ENCODE assay signal across 25 mouse cellular contexts in genomic region chr16:97516341-97516740, GRCm38 (mm10). TPM values are rescaled to one million over a fixed set of nuclear protein-coding genes. Genes with fewer than 3 reads are reported as not detected.
DNase-seq lines count a peak whose midpoint lies in the region; ATAC-seq and TF ChIP-seq lines count a peak whose summit lies in the region.
"Had no signal": no experiment of that assay in that cellular context is flagged by ENCODE, and none has a peak within 500 bp of the region (broad histone marks: within the 10 kb centered on the region; RNA-seq: fewer than 3 reads in every experiment).

No protein-coding gene starts in this region.

- peaks cover 6% of the 10 kb centered on the region; the same call in 1 of the 2 replicates for H3K4me1 ChIP-seq in intestine, postnatal 0 days (replicated peaks; ENCODE audit: control insufficient read depth, insufficient read depth, low read length)
- H3K4me1 ChIP-seq in intestine, embryonic 15.5 days (replicated peaks) = no peaks in the 10 kb centered on the region
- H3K4me1 ChIP-seq in CH12.LX (ENCODE audit: control insufficient read depth in 1 of 2, insufficient read depth in 2 of 2) = peaks cover 0 to 14% of the 10 kb centered on the region in 2 experiments; a peak in 2 of 4 replicates
- peaks cover 0 to 2% of the 10 kb centered on the region in 2 experiments; a peak in 1 of 4 replicates for H3K4me1 ChIP-seq in ES-E14 (ENCODE audit: control insufficient read depth in 2 of 2, insufficient read depth in 2 of 2, low read length in 2 of 2, poor library complexity in 1 of 2)
- no peaks in the 10 kb centered on the region for H3K4me1 ChIP-seq in embryonic facial prominence, embryonic 10.5 days
- H3K4me1 ChIP-seq: forebrain, embryonic 13.5 days; hindbrain, embryonic 12.5 days had no signal

- no peaks in the 10 kb centered on the region for H3K27me3 ChIP-seq in intestine, postnatal 0 days (replicated peaks; ENCODE audit: control insufficient read depth, insufficient read depth, low read length)
- no peaks in the 10 kb centered on the region for H3K27me3 ChIP-seq in intestine, embryonic 15.5 days (replicated peaks)
- H3K27me3 ChIP-seq in CH12.LX (replicated peaks) = no peaks in the 10 kb centered on the region
- H3K27me3 ChIP-seq in embryonic facial prominence, embryonic 10.5 days (replicated peaks; ENCODE audit: low read depth, poor library complexity, severe bottlenecking) = no peaks in the 10 kb centered on the region
- H3K27me3 ChIP-seq: forebrain, embryonic 13.5 days; heart, embryonic 13.5 days; hindbrain, embryonic 12.5 days had no signal

- no peak for TF ChIP-seq POLR2A in CH12.LX (IDR thresholded peaks at IDR 0.05; ENCODE audit: low read depth, low read length)

- DNase-seq in CH12.LX (ENCODE audit: extremely low read depth) (no peak), ES-E14 (ENCODE audit: low read depth, low spot score) (no peak), ZHBTc4 (ENCODE audit: low read depth, low spot score) (peak; percentile 29)
- DNase-seq in embryonic facial prominence, embryonic 10.5 days (ENCODE audit: low spot score) = no peak
- no peak for DNase-seq in left cerebral cortex, adult 2 months (ENCODE audit: extremely low spot score in 1 of 2, low spot score in 2 of 2)
- DNase-seq: adrenal gland, postnatal 14 days; cerebellum, adult 18-20 months; cerebellum, adult 9-11 months; cerebellum, postnatal 36 days; forebrain, postnatal 0 days; gastrocnemius, postnatal 14 days; heart, postnatal 4 days had no signal

- H3K4me3 ChIP-seq in intestine, postnatal 0 days (ENCODE audit: low read depth, low read length) = no peak overlapping the region
- no peak overlapping the region for H3K4me3 ChIP-seq in intestine, embryonic 15.5 days (replicated peaks)
- H3K4me3 ChIP-seq in CH12.LX (replicated peaks in 1 of 3; ENCODE audit: low read depth in 2 of 3, low read length in 2 of 3, poor library complexity in 1 of 3) (no peak overlapping the region), ES-E14 (ENCODE audit: insufficient read depth in 1 of 2, low read depth in 1 of 2, low read length in 2 of 2, poor library complexity in 1 of 2, severe bottlenecking in 1 of 2) (no peak overlapping the region)
- no peak overlapping the region for H3K4me3 ChIP-seq in embryonic facial prominence, embryonic 10.5 days
- no peak overlapping the region for H3K4me3 ChIP-seq in left cerebral cortex, adult 2 months
- H3K4me3 ChIP-seq: forebrain, embryonic 13.5 days; heart, embryonic 13.5 days; hindbrain, embryonic 12.5 days had no signal

- intact Hi-C loops in left cerebral cortex, adult 2 months (cut with DNase I) = no loop called here

- no peak for TF ChIP-seq EP300 in CH12.LX (IDR thresholded peaks at IDR 0.05; ENCODE audit: low read length)

- peak; percentile 36 for TF ChIP-seq RAD21 in CH12.LX (IDR thresholded peaks at IDR 0.05; ENCODE audit: low read depth, low read length)

- TF ChIP-seq CTCF in intestine, postnatal 0 days (IDR thresholded peaks at IDR 0.05; ENCODE audit: low read depth) = peak; percentile 34; the same call in 1 of the 2 replicates
- peak in 1 of 2 experiments; percentile 61; a peak in 2 of 4 replicates for TF ChIP-seq CTCF in CH12.LX (conservative IDR thresholded peaks at IDR 0.05 in 1 of 2, IDR thresholded peaks at IDR 0.05 in 1 of 2; ENCODE audit: low read depth in 2 of 2, low read length in 2 of 2)
- no peak; the same call in 1 of the 2 replicates for TF ChIP-seq CTCF in left cerebral cortex, adult 2 months (IDR thresholded peaks at IDR 0.05)

- in situ Hi-C loops in CH12.LX (cut with MboI; ENCODE audit: low pct_ligation_motif_present, low pct_unique_long_range_greater_than_20kb, low sequenced_read_pairs) = no loop called here
- in situ Hi-C loops in ES-E14 (cut with MboI; ENCODE audit: low sequenced_read_pairs in 2 of 2, unreplicated experiment in 2 of 2) = loop anchor here in 1 of 2 experiments (10.0 kb wide), 1 partner anchor 202 kb away; no protein-coding TSS in a partner anchor

- H3K4me2 ChIP-seq in intestine, postnatal 0 days (replicated peaks; ENCODE audit: low read depth) = no peak overlapping the region
- no peak overlapping the region for H3K4me2 ChIP-seq in intestine, embryonic 15.5 days (replicated peaks)
- no peak overlapping the region for H3K4me2 ChIP-seq in CH12.LX (ENCODE audit: insufficient read depth, low read depth, poor library complexity, severe bottlenecking)
- H3K4me2 ChIP-seq: forebrain, embryonic 13.5 days; heart, embryonic 13.5 days; hindbrain, embryonic 12.5 days had no signal

- 78% methylated on average over 3 of the region's 3 CpGs for WGBS in intestine, postnatal 0 days
- WGBS in intestine, embryonic 15.5 days = 74% methylated on average over 3 of the region's 3 CpGs
- 68% methylated on average over 3 of the region's 3 CpGs for WGBS in embryonic facial prominence, embryonic 10.5 days

- no peaks in the 10 kb centered on the region for H3K79me2 ChIP-seq in CH12.LX (replicated peaks; ENCODE audit: control insufficient read depth, extremely low read depth, insufficient read depth, poor library complexity, severe bottlenecking)

- no peak overlapping the region for H3K9ac ChIP-seq in intestine, postnatal 0 days (ENCODE audit: low read depth, low read length)
- no peak overlapping the region for H3K9ac ChIP-seq in intestine, embryonic 15.5 days
- H3K9ac ChIP-seq in CH12.LX (ENCODE audit: insufficient read depth, low read depth) (no peak overlapping the region), ES-E14 (ENCODE audit: insufficient read depth, low read depth, low read length, poor library complexity, severe bottlenecking) (no peak overlapping the region)
- H3K9ac ChIP-seq: forebrain, embryonic 13.5 days; forebrain, postnatal 0 days; heart, embryonic 13.5 days; hindbrain, embryonic 12.5 days had no signal

- ATAC-seq in intestine, postnatal 0 days = no peak
- ATAC-seq in intestine, embryonic 15.5 days = no peak
- ATAC-seq: activated CD4-positive, CD25-positive, alpha-beta regulatory T cell, adult 4 months; forebrain, embryonic 13.5 days; forebrain, postnatal 0 days; hindbrain, embryonic 16.5 days; inflammation-experienced regulatory T-cells, adult 6 months had no signal

- H3K9me3 ChIP-seq in intestine, postnatal 0 days (ENCODE audit: control insufficient read depth) = no peaks in the 10 kb centered on the region
- no peaks in the 10 kb centered on the region for H3K9me3 ChIP-seq in intestine, embryonic 15.5 days
- H3K9me3 ChIP-seq in CH12.LX (replicated peaks; ENCODE audit: low read length) (no peaks in the 10 kb centered on the region), ES-E14 (ENCODE audit: control insufficient read depth, insufficient read depth, low read depth, low read length) (no peaks in the 10 kb centered on the region)
- H3K9me3 ChIP-seq in embryonic facial prominence, embryonic 10.5 days = no peaks in the 10 kb centered on the region
- H3K9me3 ChIP-seq: forebrain, embryonic 13.5 days; heart, embryonic 13.5 days; hindbrain, embryonic 12.5 days had no signal

- dilution Hi-C loops in CH12.LX (cut with MboI; ENCODE audit: extremely low pct_ligation_motif_present, extremely low pct_unique_long_range_greater_than_20kb, low sequenced_read_pairs) = no loop called here

- H3K36me3 ChIP-seq in intestine, postnatal 0 days (ENCODE audit: control insufficient read depth, insufficient read depth) = no peaks in the 10 kb centered on the region
- no peaks in the 10 kb centered on the region for H3K36me3 ChIP-seq in intestine, embryonic 15.5 days
- no peaks in the 10 kb centered on the region for H3K36me3 ChIP-seq in CH12.LX (replicated peaks in 1 of 2; ENCODE audit: control insufficient read depth in 1 of 2, insufficient read depth in 1 of 2, low read length in 1 of 2)
- no peaks in the 10 kb centered on the region for H3K36me3 ChIP-seq in ES-E14 (ENCODE audit: control insufficient read depth, insufficient read depth, low read length, poor library complexity, severe bottlenecking)
- H3K36me3 ChIP-seq in embryonic facial prominence, embryonic 10.5 days (replicated peaks) = no peaks in the 10 kb centered on the region
- H3K36me3 ChIP-seq: heart, embryonic 13.5 days; hindbrain, embryonic 12.5 days had no signal

- no peak overlapping the region for H3K27ac ChIP-seq in intestine, postnatal 0 days (ENCODE audit: low read depth, low read length)
- H3K27ac ChIP-seq in intestine, embryonic 15.5 days = no peak overlapping the region
- no peak overlapping the region for H3K27ac ChIP-seq in CH12.LX (ENCODE audit: insufficient read depth, low read depth)
- H3K27ac ChIP-seq in ES-E14 (ENCODE audit: insufficient read depth, low read depth, low read length, poor library complexity, severe bottlenecking) = no peak overlapping the region
- no peak overlapping the region for H3K27ac ChIP-seq in embryonic facial prominence, embryonic 10.5 days (replicated peaks)
- H3K27ac ChIP-seq in left cerebral cortex, adult 2 months = no peak overlapping the region
- H3K27ac ChIP-seq: forebrain, embryonic 13.5 days; heart, embryonic 13.5 days; hindbrain, embryonic 12.5 days had no signal

TF ChIP-seq in CH12.LX, 34 proteins besides CTCF, POLR2A, EP300 and RAD21 (continues in another document):
- TF ChIP-seq MYC (IDR thresholded peaks at IDR 0.05; ENCODE audit: low read depth, low read length) (0 out of 2 replicates have a peak, but pooled peaks have one; percentile 38), GABPA (IDR thresholded peaks at IDR 0.05; ENCODE audit: insufficient replicate concordance, low read depth, low read length) (no peak)

TF ChIP-seq in ES-E14, 5 proteins besides CTCF, POLR2A, EP300 and RAD21 (continues in another document):
- TF ChIP-seq HCFC1 (IDR thresholded peaks at IDR 0.05; ENCODE audit: borderline replicate concordance, insufficient read depth, low read length) (no peak), MAFK (IDR thresholded peaks at IDR 0.05; ENCODE audit: insufficient read depth, low read depth, low read length) (no peak), CHD2 (IDR thresholded peaks at IDR 0.05; ENCODE audit: low read depth, low read length) (no peak)

RNA-seq across cellular contexts. Expression of gene Fam3b, which starts 1.7 kb away (rescaled TPM):
- 4.4 and 5.8 TPM in 2 replicates for polyA plus RNA-seq in intestine, postnatal 0 days (2015; fragmentation: Nextera tagmentation; extraction: Ambion mirVana)
- 0.85 and 1.3 TPM in 2 replicates for polyA plus RNA-seq in intestine, embryonic 15.5 days (2015; fragmentation: Nextera tagmentation; extraction: Ambion mirVana)
- not detected in 2 replicates for total RNA-seq in CH12.LX (2012; rRNA removed)
- 0.38 TPM in 1 of 2 replicates, not detected in the other for total RNA-seq in CH12.LX (2014; rRNA removed)
- not detected in 2 replicates for polyA plus RNA-seq in CH12.LX (2012; ENCODE audit: insufficient read length, low read depth)
- 0.90 and 2.5 TPM in 2 replicates for total RNA-seq in ES-E14 (2012; rRNA removed)
- not detected in 2 replicates for polyA plus RNA-seq in embryonic facial prominence, embryonic 10.5 days (2016; fragmentation: Nextera tagmentation; extraction: Ambion mirVana)
- not detected for total RNA-seq in left cerebral cortex, adult 2 months (2021)
- total RNA-seq: adrenal gland, adult 18-20 months; adrenal gland, postnatal 14 days; forebrain, postnatal 0 days; gastrocnemius, adult 18-20 months; gastrocnemius, postnatal 14 days; heart, adult 8-10 months; heart, postnatal 4 days had no signal
- polyA plus RNA-seq: C2C12; forebrain, embryonic 13.5 days; forebrain, postnatal 0 days; heart, embryonic 13.5 days; heart, postnatal 0 days; hindbrain, embryonic 12.5 days; hindbrain, embryonic 16.5 days had no signal

RNA-seq across cellular contexts. Expression of gene Mx1, which starts 53.6 kb away (rescaled TPM):
- 0.18 and 0.81 TPM in 2 replicates for polyA plus RNA-seq in intestine, postnatal 0 days (2015; fragmentation: Nextera tagmentation; extraction: Ambion mirVana)
- 0.15 and 0.23 TPM in 2 replicates for polyA plus RNA-seq in intestine, embryonic 15.5 days (2015; fragmentation: Nextera tagmentation; extraction: Ambion mirVana)
- 0.72 and 2.2 TPM in 2 replicates for total RNA-seq in CH12.LX (2012; rRNA removed)
- total RNA-seq in CH12.LX (2014; rRNA removed) = 7.8 and 10.5 TPM in 2 replicates
- 7.9 and 8.6 TPM in 2 replicates for polyA plus RNA-seq in CH12.LX (2012; ENCODE audit: insufficient read length, low read depth)
- 0.36 TPM in 1 of 2 replicates, not detected in the other for total RNA-seq in ES-E14 (2012; rRNA removed)
- not detected in 2 replicates for polyA plus RNA-seq in embryonic facial prominence, embryonic 10.5 days (2016; fragmentation: Nextera tagmentation; extraction: Ambion mirVana)
- total RNA-seq in left cerebral cortex, adult 2 months (2021) = under 1 TPM; 0.36 to 0.70 TPM
- polyA plus RNA-seq: forebrain, embryonic 13.5 days had no signal
